Mouse (Mus musculus) bone marrow, adult 2 months (tissue): ENCODE results near the gene Snx20.

Experiments
- CTCF ChIP-seq: fragments of 200-500 bp; IDR thresholded peaks from 2 replicates; pipeline ENCODE4 v1.5.1; 2011; ENCODE audit warnings: low read length, control low read depth; ENCODE audit not compliant: control insufficient read depth, insufficient read depth
- POLR2A ChIP-seq: fragments of 200-500 bp; IDR thresholded peaks from 2 replicates; pipeline ENCODE4 v1.6.1; 2011; ENCODE audit warnings: low read depth, mild to moderate bottlenecking, control low read depth, low read length, borderline replicate concordance; ENCODE audit not compliant: control insufficient read depth

GRCm38 (mm10) chr8:88637092-88638000, 1.4 kb upstream of the Snx20 start:
- TF ChIP-seq CTCF (no peak), POLR2A (no peak)
